Mouse (Mus musculus) myocyte (in vitro differentiated cells): ENCODE data around the gene Mapkapk5.

Experiments used
- CEBPB ChIP-seq: IDR thresholded peaks from 2 replicates; pipeline ENCODE4 v1.6.1; 2011; ENCODE audit warnings: mild to moderate bottlenecking, moderate library complexity; ENCODE audit not compliant: poor library complexity, insufficient read depth, severe bottlenecking
- E2F4 ChIP-seq: IDR thresholded peaks from one replicate; pipeline ENCODE4 v1.6.1; 2011; ENCODE audit warnings: mild to moderate bottlenecking, control low read depth, moderate library complexity; ENCODE audit not compliant: insufficient read depth
- MAX ChIP-seq: IDR thresholded peaks from one replicate; pipeline ENCODE4 v1.6.1; 2011; ENCODE audit warnings: low read depth, mild to moderate bottlenecking, control low read depth
- MYOD1 ChIP-seq, 3 experiments: IDR thresholded peaks; one replicate each; pipeline ENCODE4 v1.6.1; 2011; ENCODE audit warnings: control low read depth in 2 of 3, low read depth in 2 of 3, mild to moderate bottlenecking in 2 of 3, moderate library complexity in 1 of 3; ENCODE audit not compliant: insufficient read length in 2 of 3, control insufficient read depth in 1 of 3
- MYOG ChIP-seq, 3 experiments: IDR thresholded peaks; one replicate each; pipeline ENCODE4 v1.6.1; 2011; ENCODE audit warnings: control low read depth in 2 of 3, low read depth in 2 of 3, mild to moderate bottlenecking in 2 of 3; ENCODE audit not compliant: insufficient read length in 2 of 3, control insufficient read depth in 1 of 3, insufficient read depth in 1 of 3
- POLR2A ChIP-seq: IDR thresholded peaks from one replicate; pipeline ENCODE4 v1.6.1; 2011; ENCODE audit warnings: low read depth, mild to moderate bottlenecking, control low read depth, moderate library complexity; ENCODE audit not compliant: insufficient read length
- POLR2AphosphoS2 ChIP-seq: IDR thresholded peaks from one replicate; pipeline ENCODE4 v1.6.1; 2011; ENCODE audit warnings: low read depth, control low read depth; ENCODE audit not compliant: insufficient read length
- REST ChIP-seq: IDR thresholded peaks from one replicate; pipeline ENCODE4 v1.6.1; 2011; ENCODE audit warnings: mild to moderate bottlenecking, control low read depth, moderate library complexity; ENCODE audit not compliant: insufficient read depth, insufficient read length
- SRF ChIP-seq: IDR thresholded peaks from one replicate; pipeline ENCODE4 v1.6.1; 2011; ENCODE audit warnings: low read depth; ENCODE audit not compliant: control insufficient read depth, insufficient read length
- TCF12 ChIP-seq: IDR thresholded peaks from one replicate; pipeline ENCODE4 v1.6.1; 2011; ENCODE audit warnings: mild to moderate bottlenecking, control low read depth; ENCODE audit not compliant: poor library complexity, insufficient read depth, severe bottlenecking
- USF1 ChIP-seq: IDR thresholded peaks from one replicate; pipeline ENCODE4 v1.6.1; 2011; ENCODE audit warnings: low read depth, mild to moderate bottlenecking, control low read depth, moderate library complexity

DNA sequence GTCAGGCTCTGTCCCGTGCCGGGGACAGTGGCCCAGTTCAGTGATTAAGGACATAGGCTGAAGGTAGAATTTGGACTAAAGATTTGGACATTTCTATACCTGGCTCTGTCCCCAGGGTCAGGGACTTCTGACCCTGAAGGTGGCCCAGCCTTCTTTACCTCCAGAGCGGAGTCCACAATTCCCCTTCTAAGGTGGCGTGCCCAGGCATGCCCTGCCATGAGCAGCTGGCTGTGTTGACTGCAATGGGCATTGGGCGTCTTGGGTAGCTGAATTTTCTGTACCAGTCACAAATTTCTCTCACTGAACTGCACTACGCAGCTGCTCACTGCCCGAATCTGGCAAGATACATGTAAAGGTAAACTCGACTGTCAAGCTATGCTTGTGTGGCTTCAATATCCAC, 36.2 kb upstream of the Mapkapk5 start:
- TF ChIP-seq E2F4 (no peak), MYOD1 (IDR thresholded peaks at IDR 0.05; ENCODE audit: control insufficient read depth in 1 of 3, insufficient read length in 2 of 3, low read depth in 2 of 3) (no peak), POLR2A (no peak), SRF (no peak), USF1 (no peak), CEBPB (no peak), POLR2AphosphoS2 (no peak), REST (no peak), MAX (no peak), TCF12 (no peak), MYOG (IDR thresholded peaks at IDR 0.05; ENCODE audit: control insufficient read depth in 1 of 3, insufficient read depth in 1 of 3, insufficient read length in 2 of 3, low read depth in 2 of 3) (no peak)
